Mouse (Mus musculus) erythroblast, embryonic 14.5 days (primary cell): ENCODE measurements around the gene Armh1.
"Not testable (repeated sequence)": the region's sequence is repeated elsewhere in the genome, so short reads cannot be mapped to it uniquely, and the experiment has no call there.

Experiments used
- GATA1 ChIP-seq: IDR thresholded peaks from 2 replicates; pipeline ENCODE4 v1.6.1; 2012; ENCODE audit warnings: low read length, inconsistent platforms, mixed read lengths
- TAL1 ChIP-seq: IDR thresholded peaks from 3 replicates; pipeline ENCODE4 v1.6.1; 2012; ENCODE audit warnings: low read length, inconsistent platforms, mixed read lengths

- TF ChIP-seq TAL1, GATA1: not testable (repeated sequence)
Observed at GRCm38 (mm10) chr4:117182759-117183096, 69.2 kb downstream of the Armh1 start.
